Mouse (Mus musculus) central nervous system, embryonic 18 days (tissue): ENCODE results near the gene B020011L13Rik. TPM values are rescaled to one million over a fixed set of nuclear protein-coding genes. Genes with fewer than 3 reads are reported as not detected.

Experiments
- polyA plus RNA-seq: library from polyadenylated mRNA; depleted of rRNA; stranded (reverse); fragments of >200 nt; gene quantifications from 2 replicates; pipeline ENCODE4 v1.2.3, GENCODE M21; 2012; rRNA removed

The B020011L13Rik gene
- polyA plus RNA-seq, result not detected in 2 replicates

DNA sequence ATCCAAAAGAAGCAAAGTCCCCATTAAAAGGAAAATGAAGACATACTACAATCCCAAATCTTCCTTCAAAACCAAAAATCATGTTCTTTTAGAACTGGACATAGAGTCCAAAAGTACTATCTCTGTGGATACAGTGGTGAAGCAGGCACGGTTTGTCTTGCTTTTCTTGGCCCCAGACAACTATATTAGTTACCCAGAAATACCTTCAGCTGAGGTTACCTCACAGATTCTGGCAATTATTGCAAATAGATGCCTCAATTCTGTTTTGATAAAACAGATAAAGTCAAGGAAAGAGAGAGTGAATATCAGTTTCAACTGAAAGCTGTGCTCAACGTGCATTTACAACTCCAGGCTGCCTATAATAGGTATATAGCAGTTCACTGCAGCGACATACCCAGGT, at the start of gene B020011L13Rik:
TSS of gene B020011L13Rik (plus strand) at position 301 of the 400 bp plus-strand sequence.

DNA sequence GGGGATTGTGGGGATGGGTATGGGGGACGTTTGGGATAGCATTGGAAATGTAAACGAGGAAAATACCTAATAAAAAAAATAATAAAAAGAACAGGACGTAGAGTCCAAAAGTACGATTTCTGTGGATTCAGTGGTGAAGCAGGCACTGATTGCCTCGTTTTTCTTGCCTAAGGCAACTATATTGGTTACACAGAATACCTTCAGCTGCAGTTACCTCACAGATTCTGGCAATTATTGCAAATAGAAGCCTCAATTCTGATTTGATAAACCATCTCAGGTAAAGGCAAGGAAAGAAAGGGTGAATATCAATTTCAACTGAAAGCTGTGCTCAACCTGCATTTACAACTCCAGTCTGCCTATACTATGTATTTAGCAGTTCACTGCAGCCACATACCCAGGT, 48.8 kb downstream of the B020011L13Rik start, which contains the start of gene Gm28360:
TSS of gene Gm28360 (plus strand) at position 301 of the 400 bp plus-strand sequence.

Other genes starting within 250 kb of the B020011L13Rik start
- gene Gm28363, start 84.0 kb upstream of the B020011L13Rik start, polyA plus RNA-seq, result not detected in 2 replicates
- gene Gm28360, start 48.9 kb downstream of the B020011L13Rik start, polyA plus RNA-seq, result not detected in 2 replicates
- gene Gm28168, start 146.9 kb downstream of the B020011L13Rik start, polyA plus RNA-seq, result not detected in 2 replicates
- not detected in 2 replicates for gene Gm7145, start 184.8 kb downstream of the B020011L13Rik start, polyA plus RNA-seq